Mouse (Mus musculus) bone marrow macrophage, adult 2 months (primary cell): ENCODE results near the gene Carmil1. TPM values are rescaled to one million over a fixed set of nuclear protein-coding genes. Genes with fewer than 3 reads are reported as not detected.

Source experiments
- H3K27ac ChIP-seq: 2 replicates; pipeline ENCODE4 v1.5.1; 2012; ENCODE audit warnings: low read depth, low read length; ENCODE audit not compliant: insufficient read depth
- H3K4me1 ChIP-seq: 2 replicates; pipeline ENCODE4 v1.6.1; 2012; ENCODE audit warnings: low read length; ENCODE audit not compliant: control insufficient read depth, insufficient read depth
- H3K4me3 ChIP-seq: 2 replicates; pipeline ENCODE4 v1.5.1; 2012; ENCODE audit warnings: mild to moderate bottlenecking, low read length, moderate library complexity; ENCODE audit not compliant: insufficient read depth
- CTCF ChIP-seq: IDR thresholded peaks from 2 replicates; pipeline ENCODE4 v1.5.1; 2012; ENCODE audit warnings: low read depth, mild to moderate bottlenecking, low read length, moderate library complexity
- POLR2A ChIP-seq: IDR thresholded peaks from 2 replicates; pipeline ENCODE4 v1.6.1; 2012; ENCODE audit warnings: mild to moderate bottlenecking, low read depth, low read length, borderline replicate concordance
- polyA plus RNA-seq: library from polyadenylated mRNA; stranded (reverse); fragments of >200 nt; gene quantifications from 2 replicates; pipeline ENCODE4 v1.2.4, GENCODE M21; 2012; ENCODE audit not compliant: missing spikeins, insufficient read depth, insufficient read length

Gene Carmil1
- polyA plus RNA-seq, 1 experiment = 4.1 TPM

DNA sequence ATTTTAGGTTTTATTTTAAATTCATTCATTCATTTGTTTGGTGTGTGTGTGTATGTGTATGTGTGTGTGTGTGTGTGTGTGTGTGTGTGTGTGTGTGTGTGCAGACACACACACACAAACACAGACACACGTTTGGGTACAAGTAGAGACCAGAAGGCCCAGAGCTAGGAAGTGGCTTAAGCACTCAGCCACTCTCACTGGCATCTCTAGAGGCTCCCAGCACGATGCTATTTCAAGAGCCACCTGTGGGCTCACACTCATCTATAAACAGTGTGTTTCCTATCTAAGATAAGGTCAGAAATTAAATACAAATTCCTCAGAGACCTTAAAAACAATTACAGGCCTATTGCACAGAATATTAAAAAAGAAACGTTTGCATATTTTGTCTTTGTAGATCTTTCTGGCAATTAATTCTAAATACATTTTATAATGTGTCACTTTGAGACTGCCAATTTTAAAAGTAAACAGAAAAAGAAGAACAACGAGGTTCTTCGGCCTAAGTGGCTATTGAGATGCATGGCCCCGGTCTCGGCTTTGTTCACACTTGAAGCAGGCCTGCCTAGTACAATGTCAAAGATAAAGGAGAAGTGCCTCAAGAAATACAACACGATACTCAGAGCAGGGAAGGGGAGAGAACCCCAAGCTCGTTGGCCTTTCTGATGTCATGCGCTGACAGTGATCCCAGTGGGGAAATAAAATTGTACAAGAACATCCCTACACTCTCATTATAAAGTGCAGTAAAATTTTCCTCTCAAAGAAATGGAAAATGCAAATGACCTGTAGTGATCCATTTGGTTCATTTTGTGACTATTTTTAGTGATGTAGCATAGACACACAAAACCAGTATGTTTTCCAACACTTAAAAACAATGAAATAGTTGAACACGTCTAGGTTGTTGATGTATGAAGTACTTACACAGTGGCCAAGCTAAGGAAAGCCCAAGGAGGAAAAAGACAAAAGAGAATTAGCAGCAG lies 179.2 kb downstream of the Carmil1 start:
- Histone ChIP-seq H3K27ac (no peak overlapping the region), H3K4me3 (no peak overlapping the region), H3K4me1 (peaks cover 23% of the 10 kb centered on the region)
- TF ChIP-seq POLR2A = no peak
- TF ChIP-seq CTCF = no peak

DNA sequence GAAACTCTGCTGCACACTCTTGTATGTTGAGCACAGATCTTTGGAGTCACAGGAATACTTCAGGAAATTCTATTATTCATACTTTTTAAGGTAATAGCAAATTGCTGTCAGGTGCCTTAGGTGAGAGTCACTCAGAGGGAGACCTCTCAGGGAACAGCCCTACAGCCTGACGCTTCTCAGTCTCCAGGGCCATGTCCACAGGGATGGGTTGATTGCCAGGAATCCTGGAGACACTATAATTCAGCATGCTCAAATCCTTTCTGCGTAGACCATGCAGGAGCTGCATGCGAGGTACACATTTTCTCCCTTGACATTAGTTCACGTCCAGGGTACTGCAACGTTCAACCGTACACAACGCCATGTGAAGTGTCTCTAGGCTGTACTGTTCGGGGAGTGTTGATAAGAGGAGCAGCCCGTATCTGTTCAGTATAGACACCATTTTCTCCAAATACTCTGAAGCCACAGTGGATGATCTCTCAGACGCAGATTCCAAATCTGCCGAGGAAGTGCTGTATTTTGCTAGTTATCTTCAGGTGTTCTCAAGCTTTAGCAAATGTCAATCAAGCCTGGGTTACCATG lies 180.0 kb downstream of the Carmil1 start:
- no peak overlapping the region for H3K27ac ChIP-seq
- TF ChIP-seq CTCF (no peak), POLR2A (no peak)
- H3K4me3 ChIP-seq = no peak overlapping the region
- peaks cover 23% of the 10 kb centered on the region for H3K4me1 ChIP-seq

DNA sequence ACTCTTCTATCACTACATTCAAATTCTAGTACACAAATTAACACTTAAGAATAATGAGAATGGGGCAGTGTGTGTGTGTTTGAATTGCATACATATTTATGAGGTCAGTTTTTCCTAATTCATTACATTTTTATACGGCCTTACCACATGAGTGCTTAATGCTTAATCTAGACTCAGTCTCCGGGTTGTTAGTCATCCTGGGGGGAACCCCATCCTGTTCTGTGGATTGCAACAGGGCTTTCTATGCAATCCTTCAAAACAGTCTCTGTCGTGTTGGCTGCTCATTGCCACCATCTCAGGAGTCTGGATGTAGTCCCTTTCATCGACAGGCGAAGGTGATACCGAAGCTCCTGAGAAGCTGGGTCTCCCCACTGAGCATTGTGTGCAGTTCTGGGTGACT lies 184.0 kb downstream of the Carmil1 start:
- no peak overlapping the region for H3K27ac ChIP-seq
- H3K4me1 ChIP-seq = peaks cover 37% of the 10 kb centered on the region
- H3K4me3 ChIP-seq = no peak overlapping the region
- TF ChIP-seq POLR2A = no peak
- TF ChIP-seq CTCF = no peak

DNA sequence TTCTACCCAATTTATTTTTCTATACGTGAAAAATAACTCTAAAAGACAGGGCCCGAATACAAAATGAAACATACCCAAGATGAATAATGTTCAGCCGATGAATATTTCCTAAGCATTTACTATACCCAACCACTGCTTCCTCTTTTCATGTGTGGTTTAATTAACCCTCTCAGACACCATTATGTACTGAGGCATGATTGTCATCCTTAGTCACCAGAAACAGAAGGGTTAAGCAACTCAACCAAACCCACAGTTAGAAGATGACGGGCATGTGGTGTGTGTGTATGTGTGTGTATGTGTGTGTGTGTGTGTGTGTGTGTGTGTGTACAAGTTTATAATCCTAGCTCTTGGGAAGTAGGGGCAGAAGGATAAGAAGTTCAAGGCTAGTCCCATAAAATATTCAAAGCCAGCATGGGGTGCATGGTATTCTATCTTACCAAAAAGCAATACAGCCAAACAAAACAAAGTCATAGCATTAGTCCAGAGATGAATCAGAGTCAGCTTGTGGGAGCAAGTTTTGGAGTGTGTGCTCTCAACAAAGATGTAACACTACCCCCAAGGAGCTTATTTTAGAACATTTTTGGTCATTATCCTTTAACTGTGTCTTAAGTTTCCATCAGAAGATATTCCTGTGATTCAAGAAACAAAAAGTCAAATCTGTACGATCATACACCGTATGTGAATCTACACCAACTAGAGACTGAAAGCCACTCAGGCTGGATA lies 185.6 kb downstream of the Carmil1 start:
- Histone ChIP-seq H3K27ac (peak overlapping the region; percentile 39), H3K4me1 (peaks cover 37% of the 10 kb centered on the region), H3K4me3 (no peak overlapping the region; the same call in 1 of the 2 replicates)
- no peak for TF ChIP-seq CTCF
- no peak for TF ChIP-seq POLR2A

DNA sequence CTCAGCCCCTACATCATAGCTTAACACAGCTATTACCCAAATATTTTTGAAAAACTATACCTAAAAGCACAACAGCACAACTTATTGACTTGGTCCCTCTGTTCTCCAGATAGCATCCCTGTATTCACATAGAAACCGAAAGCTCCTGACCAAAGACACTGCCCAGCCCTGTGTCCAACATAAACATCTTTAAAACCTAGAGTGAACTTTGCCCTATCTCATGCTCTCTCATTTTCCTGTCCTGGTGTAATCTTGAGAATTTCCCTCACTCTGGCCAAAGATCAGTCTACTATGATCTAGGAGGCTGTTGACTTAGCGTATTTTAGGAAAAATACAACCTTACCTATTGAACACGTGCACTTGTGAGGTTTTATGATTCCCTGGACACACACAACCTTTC lies 187.5 kb downstream of the Carmil1 start:
- Histone ChIP-seq H3K4me3 (no peak overlapping the region), H3K27ac (no peak overlapping the region), H3K4me1 (peaks cover 37% of the 10 kb centered on the region)
- TF ChIP-seq POLR2A = no peak

DNA sequence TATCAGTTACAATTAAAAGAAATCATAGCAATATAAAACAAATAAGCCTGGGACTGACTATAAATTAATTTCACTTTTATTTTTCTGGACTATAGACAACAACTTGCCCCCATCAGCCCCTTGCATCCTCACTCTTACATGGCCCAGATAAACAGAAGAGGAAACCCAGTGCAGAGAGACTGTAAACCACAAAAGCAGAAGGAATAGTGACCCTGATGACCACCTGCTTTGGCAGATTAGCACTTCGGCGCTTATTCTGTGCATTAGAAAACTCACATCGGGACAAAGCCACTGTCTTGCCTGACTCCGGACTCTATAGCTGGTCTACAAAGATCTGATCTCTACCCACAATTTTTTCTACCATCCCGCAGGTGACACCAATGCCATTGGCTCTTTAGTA lies 188.5 kb downstream of the Carmil1 start:
- H3K4me1 ChIP-seq = peaks cover 37% of the 10 kb centered on the region
- no peak overlapping the region for H3K4me3 ChIP-seq
- no peak overlapping the region for H3K27ac ChIP-seq
- TF ChIP-seq POLR2A = no peak
- no peak for TF ChIP-seq CTCF

DNA sequence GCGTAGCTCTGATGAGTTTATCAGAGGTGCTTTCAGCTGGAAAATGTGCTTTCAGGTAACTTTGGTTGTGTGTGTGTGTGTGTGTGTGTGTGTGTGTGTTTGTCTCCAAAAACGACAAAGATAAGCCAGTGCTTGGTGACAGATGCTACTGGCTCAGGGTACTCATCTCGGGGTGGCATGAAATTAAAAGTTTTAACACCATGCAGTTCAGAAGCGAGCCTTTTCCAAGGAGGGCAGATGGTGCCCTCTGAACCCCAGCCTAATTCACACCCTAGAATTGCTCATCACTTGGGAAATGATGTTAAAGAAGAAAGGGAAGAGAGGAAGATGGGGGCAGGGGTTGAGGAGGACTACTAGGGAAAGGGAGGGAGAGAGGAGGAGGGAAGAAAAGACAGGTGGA lies 198.4 kb downstream of the Carmil1 start:
- Histone ChIP-seq H3K4me3 (no peak overlapping the region), H3K27ac (no peak overlapping the region), H3K4me1 (no peaks in the 10 kb centered on the region)
- TF ChIP-seq CTCF (no peak), POLR2A (no peak)

DNA sequence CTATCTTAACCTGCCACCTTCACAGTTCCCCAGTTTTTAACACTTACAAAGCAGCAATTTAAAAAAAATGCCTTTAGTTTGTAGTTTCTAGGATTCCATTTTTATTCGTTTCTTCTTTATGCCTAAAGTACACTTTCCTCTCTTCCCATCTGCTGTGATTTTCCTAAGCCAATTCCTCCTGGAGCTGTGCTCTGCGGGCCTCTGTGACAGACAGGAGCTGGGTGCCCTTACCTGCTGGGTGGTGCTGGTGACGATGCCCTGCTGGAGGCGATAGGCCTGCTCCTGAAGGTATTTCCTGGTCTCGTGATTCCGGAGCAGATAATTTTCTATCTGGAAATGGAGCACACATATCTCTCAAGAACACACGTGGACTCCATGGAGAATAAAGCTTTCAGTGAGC lies 198.9 kb downstream of the Carmil1 start:
- Histone ChIP-seq H3K4me1 (no peaks in the 10 kb centered on the region), H3K4me3 (no peak overlapping the region), H3K27ac (no peak overlapping the region)
- TF ChIP-seq POLR2A (no peak), CTCF (no peak)

DNA sequence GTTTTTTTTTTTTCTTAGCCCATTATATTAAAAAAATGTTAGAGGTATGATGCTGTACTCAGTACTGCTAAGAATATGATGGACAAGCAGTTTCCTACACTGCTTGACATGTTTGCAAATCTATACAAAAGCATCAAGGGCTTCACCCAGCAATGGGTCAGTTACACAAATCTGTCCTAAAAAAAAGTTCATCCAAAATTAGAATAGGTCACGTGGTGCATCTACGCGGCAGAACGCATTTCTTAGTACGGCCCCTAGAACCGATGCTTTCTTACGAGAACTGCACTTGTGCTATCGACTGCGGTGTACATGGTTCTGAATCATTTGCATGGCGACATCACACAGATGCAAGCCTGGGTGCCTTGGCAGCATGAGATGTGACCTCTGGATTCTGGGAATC lies 208.0 kb downstream of the Carmil1 start:
- Histone ChIP-seq H3K27ac (no peak overlapping the region), H3K4me1 (no peaks in the 10 kb centered on the region), H3K4me3 (no peak overlapping the region)
- TF ChIP-seq CTCF (no peak), POLR2A (no peak)

DNA sequence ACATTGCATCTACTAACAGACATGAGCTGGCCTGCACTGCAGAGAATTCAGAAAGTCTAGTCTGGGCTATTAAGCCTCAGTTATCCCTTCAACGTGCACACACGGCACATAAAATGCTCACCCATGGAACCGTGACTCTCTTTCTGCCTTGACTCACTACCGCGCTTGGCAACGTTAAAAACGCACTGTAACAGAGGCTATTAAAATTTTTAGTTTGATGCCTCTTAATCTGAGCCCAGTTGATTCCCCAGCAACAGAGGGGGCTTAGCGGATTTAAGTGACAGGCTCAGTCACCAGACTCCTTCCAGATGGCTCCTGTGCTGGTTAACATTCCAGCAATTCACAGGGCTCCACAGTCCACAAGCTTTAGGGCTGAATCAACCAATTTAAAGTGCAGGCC lies 213.0 kb downstream of the Carmil1 start:
- no peak for TF ChIP-seq CTCF
- no peak for TF ChIP-seq POLR2A
- Histone ChIP-seq H3K27ac (no peak overlapping the region), H3K4me1 (peaks cover 4% of the 10 kb centered on the region; the same call in 1 of the 2 replicates), H3K4me3 (no peak overlapping the region)
